Mouse (Mus musculus) kidney, adult 2 months (tissue): ENCODE results near the gene Atf3. TPM values are rescaled to one million over a fixed set of nuclear protein-coding genes. Genes with fewer than 3 reads are reported as not detected.

Source experiments
- DNase-seq: peaks from one replicate; pipeline ENCODE4 v3.0.0; 2021
- H3K27ac ChIP-seq: fragments of 200-500 bp; 2 replicates; pipeline ENCODE4 v1.5.1; 2012; ENCODE audit warnings: low read depth, low read length, control low read depth, inconsistent platforms; ENCODE audit not compliant: insufficient read depth
- H3K27me3 ChIP-seq: fragments of 200-500 bp; replicated peaks from 2 replicates; pipeline ENCODE4 v1.6.1; 2012; ENCODE audit warnings: mild to moderate bottlenecking, moderate library complexity, low read length, inconsistent platforms; ENCODE audit not compliant: control insufficient read depth, insufficient read depth
- H3K36me3 ChIP-seq: fragments of 200-500 bp; 2 replicates; pipeline ENCODE4 v1.6.1; 2012; ENCODE audit warnings: mild to moderate bottlenecking, moderate library complexity, low read length, inconsistent platforms; ENCODE audit not compliant: control insufficient read depth, insufficient read depth
- H3K4me1 ChIP-seq: fragments of 200-500 bp; 2 replicates; pipeline ENCODE4 v1.6.1; 2011; ENCODE audit warnings: low read length; ENCODE audit not compliant: control insufficient read depth, insufficient read depth
- H3K4me3 ChIP-seq: fragments of 200-500 bp; 2 replicates; pipeline ENCODE4 v1.5.1; 2011; ENCODE audit warnings: mild to moderate bottlenecking, low read depth, low read length, control low read depth; ENCODE audit not compliant: insufficient read depth
- CTCF ChIP-seq: fragments of 200-500 bp; conservative IDR thresholded peaks from 2 replicates; pipeline ENCODE4 v1.5.1; 2011; ENCODE audit warnings: low read depth, mild to moderate bottlenecking, control low read depth, low read length, moderate library complexity, mixed read lengths; ENCODE audit not compliant: insufficient read depth, insufficient read length
- POLR2A ChIP-seq: fragments of 200-500 bp; IDR thresholded peaks from one replicate; pipeline ENCODE4 v1.6.1; 2011; ENCODE audit warnings: low read depth, low read length, control low read depth
- WGBS: fragments of 180-500 bp; shearing (Covaris S2); methylation state at CpG from one replicate; pipeline ENCODE4 v1.1.7; 2018; 5-methylcytosine and 5-hydroxymethylcytosine counted together
- polyA plus RNA-seq: library from polyadenylated mRNA; depleted of rRNA; stranded (reverse); fragments of >200 nt; gene quantifications from 2 replicates; pipeline ENCODE4 v1.2.3, GENCODE M21; 2012

The Atf3 gene
- polyA plus RNA-seq, 1 experiment: 1.5 TPM

GRCm38 (mm10) chr1:191178511-191179188 is 39.2 kb downstream of the Atf3 start:
- Histone ChIP-seq H3K4me1 (no peaks in the 10 kb centered on the region), H3K27me3 (no peaks in the 10 kb centered on the region), H3K4me3 (no peak overlapping the region), H3K36me3 (no peaks in the 10 kb centered on the region), H3K27ac (no peak overlapping the region)
- WGBS: 59% methylated on average over 15 of the region's 15 CpGs
- DNase-seq: no peak
- TF ChIP-seq CTCF (no peak), POLR2A (no peak)

- no peaks in the 10 kb centered on the region for H3K4me1 ChIP-seq
- no peaks in the 10 kb centered on the region for H3K36me3 ChIP-seq
- DNase-seq: no peak
- TF ChIP-seq POLR2A: no peak
- no peak for TF ChIP-seq CTCF
- H3K4me3 ChIP-seq: no peak overlapping the region
- no peaks in the 10 kb centered on the region for H3K27me3 ChIP-seq
- no peak overlapping the region for H3K27ac ChIP-seq
- 91% methylated on average over 7 of the region's 7 CpGs for WGBS
Observed at GRCm38 (mm10) chr1:191176887-191177286, 41.0 kb downstream of the Atf3 start.

- H3K27ac ChIP-seq: no peak overlapping the region
- no peak overlapping the region for H3K4me3 ChIP-seq
- no peaks in the 10 kb centered on the region for H3K4me1 ChIP-seq
- TF ChIP-seq POLR2A: no peak
- TF ChIP-seq CTCF: peak; percentile 73
- H3K27me3 ChIP-seq: no peaks in the 10 kb centered on the region
- no peaks in the 10 kb centered on the region for H3K36me3 ChIP-seq
- WGBS: 16% methylated on average over 6 of the region's 6 CpGs
- DNase-seq: peak; percentile 39
Observed at GRCm38 (mm10) chr1:191172487-191172886, 45.4 kb downstream of the Atf3 start.

GRCm38 (mm10) chr1:191170444-191170843 is 47.4 kb downstream of the Atf3 start:
- no peak for TF ChIP-seq CTCF
- TF ChIP-seq POLR2A: no peak
- no peak overlapping the region for H3K4me3 ChIP-seq
- DNase-seq: no peak
- H3K36me3 ChIP-seq: no peaks in the 10 kb centered on the region
- H3K4me1 ChIP-seq: no peaks in the 10 kb centered on the region
- no peak overlapping the region for H3K27ac ChIP-seq
- no peaks in the 10 kb centered on the region for H3K27me3 ChIP-seq
- 63% methylated on average over 2 of the region's 2 CpGs for WGBS

GRCm38 (mm10) chr1:191166189-191166588 is 51.6 kb downstream of the Atf3 start:
- H3K4me3 ChIP-seq: no peak overlapping the region
- TF ChIP-seq POLR2A (no peak), CTCF (no peak)
- 71% methylated on average over 4 of the region's 4 CpGs for WGBS
- no peaks in the 10 kb centered on the region for H3K4me1 ChIP-seq
- H3K27ac ChIP-seq: no peak overlapping the region
- no peaks in the 10 kb centered on the region for H3K27me3 ChIP-seq
- DNase-seq: no peak
- no peaks in the 10 kb centered on the region for H3K36me3 ChIP-seq

GRCm38 (mm10) chr1:191164717-191165116 is 53.1 kb downstream of the Atf3 start, which contains the start of gene Fam71a:
Gene Fam71a, minus strand, starts transcription at chr1:191164817.
- Histone ChIP-seq H3K4me1 (no peaks in the 10 kb centered on the region), H3K36me3 (no peaks in the 10 kb centered on the region), H3K4me3 (no peak within 1 kb of the TSS), H3K27ac (no peak within 1 kb of the TSS), H3K27me3 (no peaks in the 10 kb centered on the region)
- no peak for TF ChIP-seq CTCF
- WGBS: 85% methylated on average over 3 of the region's 3 CpGs
- no peak for DNase-seq

GRCm38 (mm10) chr1:191154314-191154713 is 63.5 kb downstream of the Atf3 start:
- no peak for TF ChIP-seq CTCF
- no peak overlapping the region for H3K4me3 ChIP-seq
- H3K4me1 ChIP-seq: no peaks in the 10 kb centered on the region
- H3K27me3 ChIP-seq: no peaks in the 10 kb centered on the region
- no peak overlapping the region for H3K27ac ChIP-seq
- H3K36me3 ChIP-seq: no peaks in the 10 kb centered on the region
- DNase-seq: no peak
- 23% methylated on average over 3 of the region's 3 CpGs for WGBS
